Mouse (Mus musculus): ENCODE results near the gene Cc2d1a. TPM values are rescaled to one million over a fixed set of nuclear protein-coding genes. Genes with fewer than 3 reads are reported as not detected.
A peak's percentile ranks its signal among the peaks of the same experiment; 100 is the strongest.

The Cc2d1a gene
- 16.2 and 16.9 TPM in 2 replicates for polyA plus RNA-seq (2015; fragmentation: Nextera tagmentation; extraction: Ambion mirVana)

- no peak for TF ChIP-seq CTCF (IDR thresholded peaks at IDR 0.05; ENCODE audit: low read depth)
- no peaks in the 10 kb centered on the region for H3K9me3 ChIP-seq (ENCODE audit: control insufficient read depth)
- WGBS: 16% methylated on average over 49 of the region's 49 CpGs
- no peaks in the 10 kb centered on the region for H3K4me1 ChIP-seq (replicated peaks; ENCODE audit: control insufficient read depth, insufficient read depth, low read length)
- peak; percentile 95 for ATAC-seq
- no peaks in the 10 kb centered on the region for H3K27me3 ChIP-seq (replicated peaks; ENCODE audit: control insufficient read depth, insufficient read depth, low read length)
- peak within 1 kb of the TSS; percentile 86 for H3K27ac ChIP-seq (ENCODE audit: low read depth, low read length)
- peaks cover 16% of the 10 kb centered on the region for H3K36me3 ChIP-seq (ENCODE audit: control insufficient read depth, insufficient read depth)
- H3K4me2 ChIP-seq (replicated peaks; ENCODE audit: low read depth): peak within 1 kb of the TSS; percentile 76
- H3K9ac ChIP-seq (ENCODE audit: low read depth, low read length): peak within 1 kb of the TSS; percentile 72
- peak within 1 kb of the TSS; percentile 53 for H3K4me3 ChIP-seq (ENCODE audit: low read depth, low read length)
Observed at GRCm38 (mm10) chr8:84147769-84148530, at the start of gene Cc2d1a, which contains the start of gene 4930432K21Rik. Gene Cc2d1a (minus strand): TSS chr8:84147936. Gene 4930432K21Rik (plus strand): TSS chr8:84148025.

- Histone ChIP-seq H3K4me2 (replicated peaks; ENCODE audit: low read depth) (peak overlapping the region; percentile 65), H3K27me3 (replicated peaks; ENCODE audit: control insufficient read depth, insufficient read depth, low read length) (no peaks in the 10 kb centered on the region), H3K4me1 (replicated peaks; ENCODE audit: control insufficient read depth, insufficient read depth, low read length) (no peaks in the 10 kb centered on the region; the same call in 1 of the 2 replicates), H3K27ac (ENCODE audit: low read depth, low read length) (peak overlapping the region; percentile 90), H3K9me3 (ENCODE audit: control insufficient read depth) (no peaks in the 10 kb centered on the region), H3K36me3 (ENCODE audit: control insufficient read depth, insufficient read depth) (no peaks in the 10 kb centered on the region), H3K4me3 (ENCODE audit: low read depth, low read length) (peak overlapping the region; percentile 38), H3K9ac (ENCODE audit: low read depth, low read length) (peak overlapping the region; percentile 37)
- no peak for TF ChIP-seq CTCF (IDR thresholded peaks at IDR 0.05; ENCODE audit: low read depth)
- WGBS: 5% methylated on average over 43 of the region's 43 CpGs
- no peak; the same call in 1 of the 2 replicates for ATAC-seq
Observed at GRCm38 (mm10) chr8:84197141-84197921, 49.6 kb upstream of the Cc2d1a start.

DNA sequence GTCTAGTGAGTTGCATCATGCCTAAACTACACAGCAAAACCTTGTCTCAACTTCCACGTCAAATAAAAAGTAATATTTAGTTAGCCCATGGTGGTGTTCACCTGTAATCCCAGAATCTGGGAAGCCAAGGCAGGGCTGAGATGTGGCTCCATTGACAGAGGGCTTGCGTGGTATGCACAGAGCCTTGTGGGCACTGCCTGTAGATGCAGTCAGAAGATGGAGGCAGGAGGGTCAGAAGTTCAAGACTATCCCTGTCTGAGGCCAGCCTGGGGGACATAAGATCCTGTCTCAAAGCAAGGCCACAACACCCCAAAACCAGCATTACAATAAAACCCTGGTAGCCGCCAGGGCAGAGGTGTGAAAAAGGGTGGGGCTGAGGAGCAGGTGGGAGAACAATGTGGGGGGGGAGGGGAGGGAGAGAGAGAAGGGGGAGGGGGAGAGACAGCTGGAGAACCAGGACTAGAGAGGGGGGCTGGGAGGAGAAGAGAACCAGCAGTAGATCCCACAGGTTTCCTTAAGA, 46.5 kb upstream of the Cc2d1a start:
- 67% methylated on average over 3 of the region's 3 CpGs for WGBS
- Histone ChIP-seq H3K9me3 (ENCODE audit: control insufficient read depth) (no peaks in the 10 kb centered on the region), H3K4me2 (replicated peaks; ENCODE audit: low read depth) (no peak overlapping the region), H3K4me1 (replicated peaks; ENCODE audit: control insufficient read depth, insufficient read depth, low read length) (0 out of 2 replicates have a peak, but pooled peaks cover 7% of the 10 kb centered on the region), H3K9ac (ENCODE audit: low read depth, low read length) (no peak overlapping the region), H3K4me3 (ENCODE audit: low read depth, low read length) (no peak overlapping the region), H3K27me3 (replicated peaks; ENCODE audit: control insufficient read depth, insufficient read depth, low read length) (no peaks in the 10 kb centered on the region), H3K27ac (ENCODE audit: low read depth, low read length) (no peak overlapping the region), H3K36me3 (ENCODE audit: control insufficient read depth, insufficient read depth) (no peaks in the 10 kb centered on the region)
- TF ChIP-seq CTCF (IDR thresholded peaks at IDR 0.05; ENCODE audit: low read depth): no peak
- no peak for ATAC-seq

DNA sequence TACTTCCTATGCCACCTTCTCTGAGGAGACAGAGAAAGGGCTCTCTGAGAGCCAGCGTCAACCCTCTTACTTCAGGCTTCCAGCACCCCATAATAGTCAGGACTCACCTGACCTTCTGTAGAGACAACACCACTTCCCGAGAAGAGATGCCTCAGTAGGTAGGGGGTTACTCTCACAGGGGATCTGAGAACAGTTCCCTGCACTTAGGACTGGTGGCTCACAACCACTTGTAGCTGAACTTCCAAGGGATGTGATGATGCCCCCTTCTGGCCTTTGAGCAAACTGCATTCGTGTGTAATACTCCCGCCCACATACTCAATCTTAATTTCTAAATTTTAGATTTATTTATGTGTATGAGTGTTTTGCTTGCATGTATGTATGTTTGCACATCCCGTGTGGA, 45.8 kb upstream of the Cc2d1a start:
- H3K4me1 ChIP-seq (replicated peaks; ENCODE audit: control insufficient read depth, insufficient read depth, low read length): 0 out of 2 replicates have a peak, but pooled peaks cover 7% of the 10 kb centered on the region
- WGBS: 86% methylated on average over 5 of the region's 5 CpGs
- H3K9me3 ChIP-seq (ENCODE audit: control insufficient read depth): no peaks in the 10 kb centered on the region
- ATAC-seq: no peak
- H3K4me2 ChIP-seq (replicated peaks; ENCODE audit: low read depth): no peak overlapping the region
- no peaks in the 10 kb centered on the region for H3K27me3 ChIP-seq (replicated peaks; ENCODE audit: control insufficient read depth, insufficient read depth, low read length)
- 0 out of 2 replicates have a peak overlapping the region, but pooled peaks have one; percentile 86 for H3K27ac ChIP-seq (ENCODE audit: low read depth, low read length)
- no peaks in the 10 kb centered on the region for H3K36me3 ChIP-seq (ENCODE audit: control insufficient read depth, insufficient read depth)
- no peak overlapping the region for H3K9ac ChIP-seq (ENCODE audit: low read depth, low read length)
- TF ChIP-seq CTCF (IDR thresholded peaks at IDR 0.05; ENCODE audit: low read depth): peak; percentile 70
- H3K4me3 ChIP-seq (ENCODE audit: low read depth, low read length): no peak overlapping the region

GRCm38 (mm10) chr8:84193161-84193560, 45.4 kb upstream of the Cc2d1a start:
- Histone ChIP-seq H3K4me1 (replicated peaks; ENCODE audit: control insufficient read depth, insufficient read depth, low read length) (0 out of 2 replicates have a peak, but pooled peaks cover 7% of the 10 kb centered on the region), H3K36me3 (ENCODE audit: control insufficient read depth, insufficient read depth) (no peaks in the 10 kb centered on the region), H3K27ac (ENCODE audit: low read depth, low read length) (0 out of 2 replicates have a peak overlapping the region, but pooled peaks have one; percentile 86), H3K4me2 (replicated peaks; ENCODE audit: low read depth) (peak overlapping the region; percentile 62; the same call in 1 of the 2 replicates), H3K27me3 (replicated peaks; ENCODE audit: control insufficient read depth, insufficient read depth, low read length) (no peaks in the 10 kb centered on the region), H3K4me3 (ENCODE audit: low read depth, low read length) (no peak overlapping the region), H3K9ac (ENCODE audit: low read depth, low read length) (no peak overlapping the region), H3K9me3 (ENCODE audit: control insufficient read depth) (no peaks in the 10 kb centered on the region)
- TF ChIP-seq CTCF (IDR thresholded peaks at IDR 0.05; ENCODE audit: low read depth): no peak
- no peak for ATAC-seq
- WGBS: 70% methylated on average over 4 of the region's 4 CpGs
